Mouse (Mus musculus) C3H10T1/2 (cell line): Measurements from ENCODE around the gene Bnc2. TPM values are rescaled to one million over a fixed set of nuclear protein-coding genes. Genes with fewer than 3 reads are reported as not detected.

Source experiments
- polyA plus RNA-seq, 2 experiments: library from polyadenylated mRNA; unstranded; fragments of >200 nt; fragmentation: generic; extraction: Trizol; gene quantifications; one replicate each; pipeline ENCODE4 v1.2.1; 2012; ENCODE audit warnings: missing spikeins in 2 of 2

The Bnc2 gene
- 1 to 10 TPM in 1 of 2 experiments, under 1 TPM in 1; 0.81 to 7.1 TPM for polyA plus RNA-seq

GRCm38 (mm10) chr4:84675171-84675973, at the start of gene Bnc2:
Gene Bnc2, minus strand, starts transcription at chr4:84675275.

Other genes starting within 250 kb of the Bnc2 start
- gene Cntln, start 209.0 kb upstream of the Bnc2 start, polyA plus RNA-seq = 1 to 10 TPM in 1 of 2 experiments, under 1 TPM in 1; 0.39 to 5.0 TPM